ENCODE assay signal across 8 mouse cellular contexts in genomic region chr2:58667991-58668390, GRCm38 (mm10).
DNase-seq lines count a peak whose midpoint lies in the region; TF ChIP-seq lines count a peak whose summit lies in the region.

No protein-coding gene starts in this region.

- intact Hi-C loops in left cerebral cortex, postnatal 25 days (cut with DNase I) = loop anchor here (1.0 to 5.0 kb wide), 4 partner anchors 101 to 639 kb away; partner anchors contain the start of genes Acvr1, Ermn and Upp2

- no peaks in the 10 kb centered on the region for H3K27me3 ChIP-seq in thymus, adult 2 months (ENCODE audit: control insufficient read depth, insufficient read depth, low read length)
- H3K27me3 ChIP-seq in kidney, adult 2 months (replicated peaks; ENCODE audit: control insufficient read depth, insufficient read depth, low read length) = no peaks in the 10 kb centered on the region

- no peaks in the 10 kb centered on the region for H3K36me3 ChIP-seq in thymus, adult 2 months (ENCODE audit: control insufficient read depth, insufficient read depth, low read length)
- H3K36me3 ChIP-seq in kidney, adult 2 months (ENCODE audit: control insufficient read depth, insufficient read depth, low read length) = no peaks in the 10 kb centered on the region

- H3K4me1 ChIP-seq in thymus, adult 2 months (replicated peaks; ENCODE audit: control insufficient read depth, insufficient read depth, low read length) = no peaks in the 10 kb centered on the region
- no peaks in the 10 kb centered on the region for H3K4me1 ChIP-seq in kidney, adult 2 months (ENCODE audit: control insufficient read depth, insufficient read depth, low read length)

- TF ChIP-seq POLR2A in thymus, adult 2 months (IDR thresholded peaks at IDR 0.05; ENCODE audit: control insufficient read depth, extremely low read depth, insufficient read depth, low read length, poor library complexity) = no peak
- no peak for TF ChIP-seq POLR2A in kidney, adult 2 months (IDR thresholded peaks at IDR 0.05; ENCODE audit: low read depth, low read length)

- peak; percentile 37 for DNase-seq in thymus, postnatal 4 days
- DNase-seq in thymus, adult 2 months = no peak
- peak; percentile 88 for DNase-seq in cerebellum, adult 9-10 months
- peak; percentile 29 to 68 for DNase-seq in frontal cortex, postnatal 14 days (ENCODE audit: low spot score in 2 of 2)
- peak; percentile 71 for DNase-seq in kidney, adult 2 months
- DNase-seq in left cerebral cortex, postnatal 25 days (ENCODE audit: low spot score in 2 of 2) = peak; percentile 73 to 87
- peak; percentile 48 for DNase-seq in neural tube, embryonic 10.5 days (ENCODE audit: extremely low spot score, low spot score)
- no peak for DNase-seq in spleen, postnatal 14 days (ENCODE audit: low spot score in 2 of 2)

- no peak overlapping the region for H3K4me3 ChIP-seq in thymus, adult 2 months (ENCODE audit: control insufficient read depth, insufficient read depth, low read length)
- H3K4me3 ChIP-seq in kidney, adult 2 months (ENCODE audit: insufficient read depth, low read depth, low read length) = no peak overlapping the region

- 53% methylated on average over 9 of the region's 9 CpGs for WGBS in thymus, adult 2 months
- WGBS in kidney, adult 2 months = 32% methylated on average over 9 of the region's 9 CpGs

- no peak overlapping the region for H3K27ac ChIP-seq in thymus, adult 2 months (ENCODE audit: control insufficient read depth, insufficient read depth, low read length)
- no peak overlapping the region for H3K27ac ChIP-seq in kidney, adult 2 months (ENCODE audit: insufficient read depth, low read depth, low read length)

- TF ChIP-seq CTCF in thymus, adult 2 months (IDR thresholded peaks at IDR 0.05; ENCODE audit: borderline replicate concordance, control insufficient read depth, extremely low read depth, insufficient read depth, low read length, poor library complexity) = no peak
- peak; percentile 89 for TF ChIP-seq CTCF in kidney, adult 2 months (conservative IDR thresholded peaks at IDR 0.05; ENCODE audit: insufficient read depth, insufficient read length, low read depth, low read length)

Comparison
In these comparisons a context has a peak if more than half of its experiments do, and no peak if none do; other contexts are left out.
1. DNase-seq: peak in thymus, postnatal 4 days (single experiment), cerebellum, adult 9-10 months (single experiment), frontal cortex, postnatal 14 days (2 of 2), kidney, adult 2 months (single experiment), left cerebral cortex, postnatal 25 days (2 of 2) and neural tube, embryonic 10.5 days (single experiment); none in thymus, adult 2 months (single experiment) and spleen, postnatal 14 days (0 of 2).